Mouse (Mus musculus): ENCODE data around the gene Gm13212. TPM values are rescaled to one million over a fixed set of nuclear protein-coding genes. Genes with fewer than 3 reads are reported as not detected.
"Not testable (repeated sequence)": the region's sequence is repeated elsewhere in the genome, so short reads cannot be mapped to it uniquely, and the experiment has no call there.

Gm13212 gene
- total RNA-seq (2014; fragmentation: Nextera tagmentation) (16.3 and 24.4 TPM in 2 replicates), total RNA-seq (2017) (10.0 and 13.1 TPM in 2 replicates)

- peak; percentile 96 for ATAC-seq (replicated peaks; ENCODE audit: poor library complexity, severe bottlenecking)
Measured at GRCm38 (mm10) chr4:145585078-145585477, at the start of gene Gm13212. Gene Gm13212 (plus strand): TSS chr4:145585166.

GRCm38 (mm10) chr4:145543861-145544260, 41.1 kb upstream of the Gm13212 start:
- not testable (repeated sequence) for ATAC-seq (replicated peaks; ENCODE audit: poor library complexity, severe bottlenecking)

- ATAC-seq (replicated peaks; ENCODE audit: poor library complexity, severe bottlenecking) = not testable (repeated sequence)
Measured at GRCm38 (mm10) chr4:145545106-145545505, 39.9 kb upstream of the Gm13212 start.

- ATAC-seq (replicated peaks; ENCODE audit: poor library complexity, severe bottlenecking) = peak; percentile 33
Measured at GRCm38 (mm10) chr4:145545734-145546349, 39.1 kb upstream of the Gm13212 start.

GRCm38 (mm10) chr4:145546477-145546876, 38.5 kb upstream of the Gm13212 start:
- not testable (repeated sequence) for ATAC-seq (replicated peaks; ENCODE audit: poor library complexity, severe bottlenecking)

GRCm38 (mm10) chr4:145556680-145557079, 28.3 kb upstream of the Gm13212 start:
- no peak for ATAC-seq (replicated peaks; ENCODE audit: poor library complexity, severe bottlenecking)

GRCm38 (mm10) chr4:145559505-145560099, 25.4 kb upstream of the Gm13212 start:
- ATAC-seq (replicated peaks; ENCODE audit: poor library complexity, severe bottlenecking) = no peak

- ATAC-seq (replicated peaks; ENCODE audit: poor library complexity, severe bottlenecking) = peak; percentile 53
Measured at GRCm38 (mm10) chr4:145564111-145564821, 20.7 kb upstream of the Gm13212 start.

- not testable (repeated sequence) for ATAC-seq (replicated peaks; ENCODE audit: poor library complexity, severe bottlenecking)
Measured at GRCm38 (mm10) chr4:145570461-145570860, 14.5 kb upstream of the Gm13212 start.

- ATAC-seq (replicated peaks; ENCODE audit: poor library complexity, severe bottlenecking) = not testable (repeated sequence)
Measured at GRCm38 (mm10) chr4:145576623-145577022, 8.3 kb upstream of the Gm13212 start.

- ATAC-seq (replicated peaks; ENCODE audit: poor library complexity, severe bottlenecking) = not testable (repeated sequence)
Measured at GRCm38 (mm10) chr4:145580333-145580732, 4.6 kb upstream of the Gm13212 start.

- ATAC-seq (replicated peaks; ENCODE audit: poor library complexity, severe bottlenecking) = not testable (repeated sequence)
Measured at GRCm38 (mm10) chr4:145586046-145586445, 1.1 kb downstream of the Gm13212 start.

- not testable (repeated sequence) for ATAC-seq (replicated peaks; ENCODE audit: poor library complexity, severe bottlenecking)
Measured at GRCm38 (mm10) chr4:145594183-145594582, 9.2 kb downstream of the Gm13212 start.

GRCm38 (mm10) chr4:145594798-145595197, 9.8 kb downstream of the Gm13212 start:
- ATAC-seq (replicated peaks; ENCODE audit: poor library complexity, severe bottlenecking) = not testable (repeated sequence)

GRCm38 (mm10) chr4:145640416-145641185, 55.6 kb downstream of the Gm13212 start:
- ATAC-seq (replicated peaks; ENCODE audit: poor library complexity, severe bottlenecking) = peak; percentile 17

GRCm38 (mm10) chr4:145670385-145670784, 85.4 kb downstream of the Gm13212 start, which contains the start of gene Zfp980:
Gene Zfp980 (plus strand): TSS chr4:145670685.
- not testable (repeated sequence) for ATAC-seq (replicated peaks; ENCODE audit: poor library complexity, severe bottlenecking)

- ATAC-seq (replicated peaks; ENCODE audit: poor library complexity, severe bottlenecking) = not testable (repeated sequence)
Measured at GRCm38 (mm10) chr4:145674286-145674780, 89.4 kb downstream of the Gm13212 start.
